Mouse (Mus musculus) spleen, adult 2 months (tissue): ENCODE data around the gene Psme2b.
"Not testable (repeated sequence)": the region's sequence is repeated elsewhere in the genome, so short reads cannot be mapped to it uniquely, and the experiment has no call there.

Experiments used
- CTCF ChIP-seq: fragments of 200-500 bp; IDR thresholded peaks from 2 replicates; pipeline ENCODE4 v1.5.1; 2011; ENCODE audit warnings: mild to moderate bottlenecking, inconsistent platforms; ENCODE audit not compliant: insufficient read depth, insufficient read length, insufficient replicate concordance; ENCODE audit errors: extremely low read depth
- POLR2A ChIP-seq: fragments of 200-500 bp; IDR thresholded peaks from 2 replicates; pipeline ENCODE4 v1.6.1; 2011; ENCODE audit warnings: low read depth, low read length, inconsistent platforms

- TF ChIP-seq POLR2A, CTCF: not testable (repeated sequence)
These were observed 45.9 kb upstream of the Psme2b start, which contains the start of gene Gm12185 for GRCm38 (mm10) chr11:48991740-48992520.
